Mouse (Mus musculus): ENCODE results near the gene AW549877.

Gene AW549877

DNA sequence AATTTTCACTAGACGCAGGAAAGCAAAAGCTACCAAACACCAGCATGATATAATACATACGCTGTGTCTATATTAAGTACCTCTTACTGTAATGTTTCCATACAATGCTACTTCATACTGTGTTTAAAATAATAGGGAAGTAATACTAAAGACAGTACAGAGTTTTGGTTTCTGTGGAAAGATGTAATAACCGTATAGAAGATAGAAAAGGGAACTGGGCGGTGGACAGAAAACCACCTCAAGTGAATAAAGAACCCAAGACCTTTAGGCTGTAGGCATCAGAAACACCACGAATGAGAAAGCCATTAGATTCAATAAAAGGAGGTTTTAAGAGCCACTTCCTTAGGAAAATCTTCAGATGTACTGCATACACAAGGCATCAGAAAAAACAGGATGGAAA lies 12.8 kb downstream of the AW549877 start:
- DNase-seq = no peak

DNA sequence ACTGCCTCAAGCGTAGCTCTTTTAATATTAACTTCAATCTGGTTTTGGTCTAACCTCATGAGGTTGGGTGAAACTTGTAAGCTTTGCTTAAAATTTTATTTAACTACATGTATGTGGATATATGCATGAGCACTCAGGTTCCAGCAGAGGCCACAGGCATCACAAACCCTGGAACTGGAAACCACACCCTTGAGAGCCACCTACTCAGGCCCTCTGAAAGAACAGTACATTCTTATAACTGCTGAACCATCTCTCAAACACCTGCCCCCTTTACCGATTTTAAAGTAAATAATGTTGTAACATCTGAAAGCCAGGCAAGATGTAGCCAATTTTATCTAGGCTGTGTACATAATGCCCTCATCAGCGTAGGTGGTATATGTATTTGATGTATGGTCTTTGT lies 15.7 kb downstream of the AW549877 start:
- DNase-seq = no peak

DNA sequence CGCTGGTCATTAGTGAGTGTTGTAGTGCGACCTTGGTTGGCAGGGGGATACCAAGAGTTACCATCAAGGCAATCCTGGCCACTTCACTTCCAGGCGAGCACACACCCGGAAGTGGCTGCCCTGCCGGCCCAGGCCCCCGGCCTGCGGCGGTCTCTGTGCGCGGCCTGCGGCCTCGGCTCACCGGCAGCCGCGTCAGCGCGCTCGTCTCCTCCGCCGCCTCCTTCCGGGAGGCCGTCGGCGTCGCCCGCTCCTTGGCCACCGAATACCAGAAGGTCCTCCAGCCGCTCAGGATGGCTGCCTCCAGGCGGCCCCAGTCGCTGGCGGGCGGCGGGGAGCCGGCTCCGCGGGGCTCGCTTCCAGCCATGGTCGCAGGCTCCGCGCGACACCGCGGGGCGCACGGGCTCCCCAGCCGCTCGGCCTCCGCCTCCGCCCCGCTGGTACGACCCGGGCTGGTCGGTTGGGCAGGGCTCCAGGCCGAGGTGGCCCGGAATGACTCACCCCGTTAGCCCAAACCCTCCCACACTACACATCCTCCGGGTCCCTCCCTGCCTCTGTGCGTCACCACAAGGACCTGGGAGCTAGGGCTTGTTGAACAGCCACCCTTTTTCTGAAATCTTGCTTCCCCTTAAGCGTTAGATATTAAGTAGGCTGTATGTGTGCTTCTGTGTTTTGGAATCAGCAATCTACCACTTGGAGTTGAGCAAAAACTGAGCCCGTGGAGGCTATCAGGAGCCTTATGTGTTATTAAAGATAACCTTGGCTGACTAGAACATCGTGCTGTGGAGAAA lies 16.3 kb downstream of the AW549877 start, which contains the start of gene Fbxo4:
TSS of gene Fbxo4 (minus strand) at position 513 of the 788 bp plus-strand sequence.
- DNase-seq = peak; percentile 58

DNA sequence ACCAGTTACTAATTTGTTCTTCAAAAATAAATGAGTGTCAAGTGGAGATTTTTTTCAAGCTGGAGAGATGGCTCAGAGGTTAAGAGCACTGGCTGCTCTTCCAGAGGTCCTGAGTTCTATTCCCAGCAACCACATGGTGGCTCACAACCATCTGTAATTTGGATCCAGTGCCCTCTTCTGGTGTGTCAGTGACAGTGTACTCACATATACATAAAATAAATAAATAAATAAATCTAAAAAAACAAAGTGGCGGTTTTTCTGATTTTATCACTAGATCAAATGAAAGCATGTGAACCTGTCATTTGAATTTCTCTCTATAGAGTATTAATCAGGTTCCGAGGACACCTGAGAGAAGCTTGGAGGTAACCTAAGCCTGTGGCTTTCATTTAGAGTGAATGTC lies 17.3 kb downstream of the AW549877 start:
- DNase-seq = no peak

DNA sequence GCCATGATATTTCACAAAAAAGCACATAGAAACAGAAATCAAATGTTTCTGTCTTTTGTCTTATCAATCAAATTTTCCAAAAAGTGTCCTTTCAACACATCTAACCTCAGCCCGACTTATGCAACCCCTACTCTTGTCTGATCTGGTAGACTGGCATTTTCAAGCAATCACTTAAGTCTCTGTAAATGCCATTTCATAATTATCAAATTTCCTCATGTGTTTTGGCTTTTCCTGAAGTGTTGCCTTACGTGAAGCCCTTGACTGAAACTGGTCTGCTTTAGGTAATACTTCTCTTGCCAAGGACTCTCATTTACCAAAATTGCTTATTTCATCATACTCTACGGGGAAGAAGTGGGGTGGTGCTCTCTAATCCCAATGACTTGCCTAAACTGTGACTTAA lies 22.2 kb downstream of the AW549877 start:
- no peak for DNase-seq

DNA sequence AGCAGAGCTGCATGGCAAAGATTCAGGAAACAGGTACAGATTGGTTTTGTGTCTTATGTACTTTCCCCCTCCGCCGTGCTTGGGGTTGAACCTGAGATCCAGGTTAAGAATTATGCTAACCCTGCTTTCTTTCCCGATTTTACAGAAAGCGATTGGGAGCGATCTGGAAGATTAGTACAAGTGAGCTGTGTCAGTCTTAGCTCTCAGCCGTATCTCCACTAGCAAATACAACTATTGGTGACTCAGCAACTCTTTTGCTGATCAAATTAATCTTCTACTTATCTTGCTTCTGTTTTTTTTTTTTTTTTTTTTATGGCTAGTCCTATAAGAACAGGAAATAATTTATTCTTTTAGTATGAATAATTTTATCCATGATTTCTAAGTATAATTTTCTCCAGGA lies 25.4 kb downstream of the AW549877 start:
- DNase-seq = no peak

DNA sequence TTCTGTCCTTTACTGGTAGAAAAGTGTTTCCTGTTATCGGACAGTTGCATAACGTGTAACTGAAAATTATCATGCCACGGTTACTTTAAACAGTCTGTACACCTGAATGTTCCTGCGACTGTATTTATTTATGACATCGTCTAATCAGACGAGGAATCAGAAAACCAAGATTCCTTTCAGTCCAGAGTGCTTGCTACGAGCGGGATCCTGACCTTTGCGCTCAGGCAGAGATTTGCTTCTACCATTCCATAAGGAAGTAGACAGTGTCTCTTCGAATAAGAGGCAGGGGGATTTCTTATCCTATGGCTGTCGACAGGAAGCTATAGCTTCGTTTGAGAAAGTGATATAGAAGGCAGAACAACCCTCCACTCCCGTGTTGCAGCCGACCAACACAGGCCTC lies 25.8 kb downstream of the AW549877 start:
- DNase-seq = no peak

DNA sequence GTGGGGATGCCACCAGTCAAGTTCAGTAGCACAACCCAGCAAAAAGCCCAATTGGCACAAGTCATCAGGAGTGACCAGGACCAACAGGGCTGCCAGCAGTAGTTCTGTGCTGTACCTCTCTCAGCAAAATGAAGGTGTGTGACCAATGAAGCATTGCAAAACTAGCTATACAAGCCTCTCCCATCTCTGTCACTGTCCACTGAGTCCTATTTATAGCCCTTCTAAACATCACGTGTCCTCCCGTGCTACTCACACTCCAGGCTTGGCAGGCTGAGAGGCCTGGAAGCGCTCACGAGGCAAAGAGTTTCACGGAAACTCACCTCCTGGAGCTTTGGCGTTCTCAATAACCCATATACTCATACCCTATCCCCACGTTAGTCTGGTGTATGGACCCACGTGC lies 33.3 kb downstream of the AW549877 start:
- no peak for DNase-seq

DNA sequence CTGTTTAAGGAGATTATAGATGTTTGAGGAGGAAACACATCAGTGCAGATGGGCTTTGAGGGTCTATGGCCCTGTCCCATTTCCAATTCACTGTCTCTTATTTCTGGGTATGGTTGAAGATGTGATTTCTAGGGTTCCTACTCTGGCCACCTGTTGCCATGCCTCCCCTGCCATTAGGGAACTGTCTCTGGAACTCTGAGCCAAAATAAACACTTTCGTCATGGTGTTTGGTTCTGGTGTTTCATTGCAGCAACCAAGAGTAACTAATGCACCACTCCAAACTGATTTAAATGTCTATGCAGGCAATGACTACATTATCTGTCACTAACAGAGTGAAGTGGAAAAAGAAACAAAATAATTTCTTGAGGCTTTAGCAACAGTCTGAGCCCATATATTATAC lies 35.5 kb downstream of the AW549877 start:
- no peak for DNase-seq

DNA sequence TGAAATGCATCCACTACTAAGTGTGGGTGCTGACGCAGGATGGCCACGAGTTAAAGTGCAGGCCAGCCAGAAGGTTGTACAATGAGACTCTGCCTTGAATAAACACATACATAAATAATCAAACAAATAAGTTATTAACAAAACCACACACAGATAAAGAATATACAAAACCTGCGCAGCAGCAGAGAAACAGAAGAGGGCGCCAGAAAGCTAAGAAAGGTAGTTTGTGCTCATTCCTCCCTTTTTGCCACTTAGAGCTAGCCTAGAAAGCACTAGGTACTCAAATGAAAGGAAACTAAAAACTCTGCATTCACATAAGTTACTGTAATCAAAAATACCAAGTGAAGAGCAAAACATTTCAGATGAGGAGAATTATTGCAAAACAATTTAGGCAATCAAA lies 37.6 kb downstream of the AW549877 start:
- peak; percentile 57 for DNase-seq

DNA sequence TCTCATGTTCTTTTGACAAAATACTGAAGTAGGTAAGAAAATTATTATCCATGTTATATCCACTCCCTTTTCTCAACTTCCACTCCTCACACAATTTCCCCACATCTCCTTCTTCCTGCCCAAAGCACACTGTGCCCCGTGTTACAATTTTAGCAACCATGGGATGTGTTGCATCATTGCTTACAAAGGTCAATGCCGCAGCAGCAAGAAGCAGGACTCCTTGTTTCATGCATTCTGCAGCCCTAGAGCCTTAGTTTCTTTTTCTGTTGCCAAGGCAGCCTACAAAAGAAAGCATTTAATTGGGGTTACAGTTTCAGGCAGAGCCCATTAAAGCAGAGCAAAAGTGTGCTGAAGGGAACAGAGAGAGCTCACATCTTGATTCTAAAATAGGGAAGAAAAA lies 40.6 kb downstream of the AW549877 start:
- DNase-seq = no peak

DNA sequence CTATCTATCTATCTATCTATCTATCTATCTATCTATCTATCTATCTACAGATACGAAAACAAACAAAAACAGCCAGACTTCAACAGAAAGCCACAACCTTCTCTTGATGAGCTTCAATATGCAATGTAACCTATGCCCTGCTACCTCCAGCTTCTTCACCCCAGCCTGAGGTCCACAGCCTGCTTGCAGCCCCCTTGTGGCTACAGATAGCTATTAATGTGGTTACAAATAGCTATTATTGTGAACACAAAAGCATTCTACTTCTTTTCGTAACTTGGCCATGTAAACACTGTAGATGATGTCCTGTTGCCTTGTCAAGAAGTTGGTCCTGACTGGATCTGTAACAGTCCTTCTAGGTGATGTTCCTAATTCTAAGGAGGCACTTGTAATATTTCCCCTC lies 57.4 kb downstream of the AW549877 start:
- no peak for DNase-seq

DNA sequence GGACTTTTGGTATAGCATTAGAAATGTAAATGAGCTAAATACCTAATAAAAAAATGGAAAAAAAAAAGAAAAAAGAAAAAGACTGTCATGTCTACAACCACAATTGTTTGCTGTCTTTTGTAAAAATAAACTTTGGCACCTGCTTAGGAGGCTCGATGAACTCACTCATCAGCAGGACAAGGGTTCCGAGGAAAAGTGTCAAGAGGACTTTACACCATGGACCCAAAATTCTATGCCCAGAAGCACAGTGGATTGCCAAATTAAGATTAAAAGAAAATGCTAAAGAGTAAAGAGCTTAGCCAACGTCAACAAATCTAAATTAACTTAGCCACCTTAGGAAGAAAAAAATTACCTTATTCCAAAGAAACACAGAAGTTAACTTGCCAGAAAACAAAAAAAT lies 59.5 kb downstream of the AW549877 start:
- no peak for DNase-seq

DNA sequence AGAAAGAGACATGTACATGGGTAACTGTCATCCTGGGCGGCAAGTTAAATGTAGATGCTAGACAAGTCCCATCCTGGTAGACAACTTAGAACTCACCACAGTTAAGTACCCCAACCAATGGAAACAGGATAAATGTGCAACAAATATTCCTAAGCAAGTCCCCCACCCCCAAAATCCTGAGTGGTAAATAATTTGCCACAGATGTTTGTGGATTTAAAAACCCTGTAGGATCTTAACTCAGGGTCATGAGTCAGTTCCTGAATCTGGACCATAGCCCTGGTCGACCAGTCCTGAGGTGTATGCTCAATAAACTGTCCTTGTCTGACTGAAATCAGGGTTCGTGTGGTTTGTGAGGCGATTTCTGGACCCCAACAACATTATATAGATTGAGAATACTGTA lies 62.1 kb downstream of the AW549877 start:
- DNase-seq = no peak
